In the genomic region with DNA sequence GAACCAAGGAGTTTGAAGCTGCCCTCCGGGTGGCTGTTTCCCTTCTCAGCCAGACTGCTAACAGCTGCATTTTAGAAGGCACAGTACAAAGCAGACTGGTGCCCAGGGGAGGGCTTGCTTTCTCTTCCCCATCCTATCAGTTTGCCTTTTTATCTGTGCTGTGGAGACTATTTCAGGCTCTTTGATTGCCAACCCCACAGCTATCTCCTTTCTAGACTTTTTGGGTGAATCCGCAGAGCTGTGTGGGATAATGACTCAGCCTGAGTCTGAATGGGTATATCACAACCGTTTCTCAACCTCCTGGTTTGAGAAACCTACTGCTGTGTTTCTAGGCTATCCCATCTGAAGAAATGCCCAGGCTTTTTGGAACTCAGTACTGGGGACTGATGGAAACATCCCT, we compare ENCODE assay signal across 29 mouse cellular contexts. TPM values are rescaled to one million over a fixed set of nuclear protein-coding genes. Genes with fewer than 3 reads are reported as not detected.
A peak's percentile ranks its signal among the peaks of the same experiment; 100 is the strongest.
DNase-seq lines count a peak whose midpoint lies in the region; TF ChIP-seq lines count a peak whose summit lies in the region.
"Had no signal": no experiment of that assay in that cellular context is flagged by ENCODE, and none has a peak within 500 bp of the region (broad histone marks: within the 10 kb centered on the region; RNA-seq: fewer than 3 reads in every experiment).

No protein-coding gene starts in this region.

- H3K4me3 ChIP-seq in olfactory bulb, adult 2 months (ENCODE audit: insufficient read depth, low read depth, low read length): no peak overlapping the region
- H3K4me3 ChIP-seq: embryonic facial prominence, embryonic 13.5 days; gastrocnemius, adult 2 months; heart, adult 2 months; heart, embryonic 12.5 days; limb, embryonic 10.5 days; limb, embryonic 15.5 days; midbrain, embryonic 12.5 days; neural tube, embryonic 13.5 days had no signal

- no peak for TF ChIP-seq CTCF in olfactory bulb, adult 2 months (IDR thresholded peaks at IDR 0.05; ENCODE audit: insufficient read depth, low read depth, low read length)

- no peak for TF ChIP-seq POLR2A in olfactory bulb, adult 2 months (IDR thresholded peaks at IDR 0.05; ENCODE audit: insufficient read depth, low read depth, low read length)

- WGBS in olfactory bulb, adult 2 months: 22% methylated on average over 3 of the region's 3 CpGs

- peaks cover 34% of the 10 kb centered on the region for H3K4me1 ChIP-seq in olfactory bulb, adult 2 months (ENCODE audit: control insufficient read depth, insufficient read depth, low read length)

- peak; percentile 31 to 42 for DNase-seq in frontal cortex, postnatal 36 days (ENCODE audit: low spot score in 2 of 2)
- no peak for DNase-seq in frontal cortex, postnatal 25 days (ENCODE audit: low spot score in 2 of 2)
- DNase-seq in right cerebral cortex, adult 18-20 months: peak; percentile 57
- DNase-seq in right cerebral cortex, postnatal 36 days (ENCODE audit: low spot score in 2 of 2): no peak
- DNase-seq in brain, adult 2 months (ENCODE audit: low read depth, low spot score): peak; percentile 83
- DNase-seq in adrenal gland, adult 8-10 months: no peak
- DNase-seq: adrenal gland, adult 2 months; cerebellum, adult 9-10 months; cerebellum, postnatal 36 days; gastrocnemius, adult 2 months; gastrocnemius, postnatal 36 days; heart, adult 2 months; heart, postnatal 4 days; kidney, adult 9 months; kidney, postnatal 10 days; lung, adult 2 months; lung, postnatal 14 days had no signal

- H3K27ac ChIP-seq in olfactory bulb, adult 2 months (ENCODE audit: insufficient read depth, low read depth, low read length): peak overlapping the region; percentile 79
- H3K27ac ChIP-seq: embryonic facial prominence, embryonic 13.5 days; gastrocnemius, adult 2 months; heart, adult 2 months; hindbrain, embryonic 14.5 days; limb, embryonic 10.5 days; limb, embryonic 15.5 days; liver, embryonic 14.5 days; midbrain, embryonic 12.5 days; neural tube, embryonic 13.5 days had no signal

RNA-seq across cellular contexts. Expression of gene Cdhr3, which starts 27.5 kb away (rescaled TPM):
- polyA plus RNA-seq in olfactory bulb, adult 2 months (2012; ENCODE audit: insufficient read depth, insufficient read length, low replicate concordance, missing spikeins): not detected in 2 replicates
- total RNA-seq in adrenal gland, adult 8-10 months (2022): under 1 TPM in 2 of 4 experiments, not detected in 2; 0.15 to 0.30 TPM
- total RNA-seq: adrenal gland, adult 2 months; heart, postnatal 4 days had no signal
- polyA plus RNA-seq: adrenal gland, adult 2 months; embryonic facial prominence, embryonic 13.5 days; forebrain, embryonic 11.5 days; large intestine, adult 2 months; limb, embryonic 10.5 days; liver, embryonic 14.5 days; small intestine, adult 2 months had no signal

Comparison
In these comparisons a context has a peak if more than half of its experiments do, and no peak if none do; other contexts are left out.
1. DNase-seq: peak in frontal cortex, postnatal 36 days (2 of 2), right cerebral cortex, adult 18-20 months (single experiment) and brain, adult 2 months (single experiment); none in frontal cortex, postnatal 25 days (0 of 2), right cerebral cortex, postnatal 36 days (0 of 2) and adrenal gland, adult 8-10 months (single experiment).